Mouse (Mus musculus) embryonic facial prominence, embryonic 14.5 days (tissue): ENCODE measurements around the gene Tyrobp. TPM values are rescaled to one million over a fixed set of nuclear protein-coding genes. Genes with fewer than 3 reads are reported as not detected.

ENCODE experiments used
- ATAC-seq: fragments of 200-750 bp; cut with Nextera tagmentation; 2 replicates; pipeline ENCODE4 v1.8.0; 2017; ENCODE audit warnings: low read depth, moderate number of reproducible peaks, moderate TSS enrichment
- DNase-seq: peaks from one replicate; pipeline ENCODE4 v3.0.0-alpha.2; 2015; ENCODE audit warnings: low spot score
- H3K27ac ChIP-seq: fragments of 300-500 bp; sonication (generic); replicated peaks from 2 replicates; pipeline ENCODE4 v1.5.1; 2014; ENCODE audit warnings: low read depth, mild to moderate bottlenecking, low read length, moderate library complexity
- H3K27me3 ChIP-seq: fragments of 300-500 bp; sonication (generic); replicated peaks from 2 replicates; pipeline ENCODE4 v1.6.1; 2014; ENCODE audit warnings: low read length; ENCODE audit not compliant: control insufficient read depth, insufficient read depth
- H3K36me3 ChIP-seq: fragments of 300-500 bp; sonication (generic); 2 replicates; pipeline ENCODE4 v1.6.1; 2014; ENCODE audit warnings: low read length, mixed read lengths; ENCODE audit not compliant: control insufficient read depth, insufficient read depth
- H3K4me1 ChIP-seq: fragments of 300-500 bp; sonication (generic); 2 replicates; pipeline ENCODE4 v1.6.1; 2014; ENCODE audit warnings: antibody characterized with exemption, low read length; ENCODE audit not compliant: control insufficient read depth, insufficient read depth
- H3K4me2 ChIP-seq: fragments of 300-500 bp; sonication (generic); 2 replicates; pipeline ENCODE4 v1.6.1; 2014; ENCODE audit warnings: low read depth, mild to moderate bottlenecking, low read length, moderate library complexity, mixed read lengths
- H3K4me3 ChIP-seq: fragments of 300-500 bp; sonication (generic); 2 replicates; pipeline ENCODE4 v1.5.1; 2014; ENCODE audit warnings: low read depth, mild to moderate bottlenecking, low read length
- H3K9ac ChIP-seq: fragments of 300-500 bp; sonication (generic); 2 replicates; pipeline ENCODE4 v1.6.1; 2014; ENCODE audit warnings: low read depth, mild to moderate bottlenecking, low read length, moderate library complexity, mixed read lengths
- H3K9me3 ChIP-seq: fragments of 300-500 bp; sonication (generic); 2 replicates; pipeline ENCODE4 v1.6.1; 2016; ENCODE audit warnings: low read length; ENCODE audit not compliant: control insufficient read depth
- WGBS: fragments of 180-500 bp; shearing (Covaris S2); extraction: QIAGEN DNeasy Blood & Tissue Kit; methylation state at CpG from one replicate; pipeline ENCODE4 v1.1.7; 2014; 5-methylcytosine and 5-hydroxymethylcytosine counted together
- polyA plus RNA-seq: library from polyadenylated mRNA; unstranded; fragments of >200 nt; fragmentation: Nextera tagmentation; extraction: Ambion mirVana; gene quantifications from 2 replicates; pipeline ENCODE4 v1.2.1, GENCODE M21; 2014

Gene Tyrobp
- polyA plus RNA-seq, 1 experiment from 2014 or later, result 97.0 TPM

GRCm38 (mm10) chr7:30394871-30395270, 18.7 kb upstream of the Tyrobp start:
- no peak overlapping the region for H3K4me3 ChIP-seq
- H3K36me3 ChIP-seq, result no peaks in the 10 kb centered on the region
- WGBS, result 51% methylated on average over 2 of the region's 2 CpGs
- H3K27me3 ChIP-seq, result no peaks in the 10 kb centered on the region
- no peak for ATAC-seq
- H3K4me2 ChIP-seq, result no peak overlapping the region
- no peak overlapping the region for H3K27ac ChIP-seq
- H3K9me3 ChIP-seq, result no peaks in the 10 kb centered on the region
- no peak overlapping the region for H3K9ac ChIP-seq
- DNase-seq, result no peak
- H3K4me1 ChIP-seq, result no peaks in the 10 kb centered on the region

GRCm38 (mm10) chr7:30399671-30400070, 13.9 kb upstream of the Tyrobp start:
- Histone ChIP-seq H3K27me3 (no peaks in the 10 kb centered on the region), H3K4me2 (no peak overlapping the region), H3K27ac (no peak overlapping the region), H3K9ac (no peak overlapping the region), H3K36me3 (no peaks in the 10 kb centered on the region), H3K4me1 (no peaks in the 10 kb centered on the region), H3K9me3 (no peaks in the 10 kb centered on the region), H3K4me3 (no peak overlapping the region)
- peak; percentile 78 for DNase-seq
- ATAC-seq, result peak; percentile 57; the same call in 1 of the 2 replicates
- WGBS, result 38% methylated on average over 7 of the region's 7 CpGs

GRCm38 (mm10) chr7:30402343-30402742, 11.2 kb upstream of the Tyrobp start:
- no peak overlapping the region for H3K4me3 ChIP-seq
- no peak overlapping the region for H3K27ac ChIP-seq
- H3K4me1 ChIP-seq, result no peaks in the 10 kb centered on the region
- no peaks in the 10 kb centered on the region for H3K9me3 ChIP-seq
- no peak overlapping the region for H3K4me2 ChIP-seq
- no peak overlapping the region for H3K9ac ChIP-seq
- ATAC-seq, result no peak
- H3K27me3 ChIP-seq, result no peaks in the 10 kb centered on the region
- H3K36me3 ChIP-seq, result no peaks in the 10 kb centered on the region
- WGBS, result 69% methylated on average over 4 of the region's 4 CpGs
- DNase-seq, result no peak

- Histone ChIP-seq H3K27ac (no peak overlapping the region), H3K36me3 (no peaks in the 10 kb centered on the region), H3K9ac (no peak overlapping the region), H3K4me2 (no peak overlapping the region), H3K4me1 (no peaks in the 10 kb centered on the region), H3K4me3 (no peak overlapping the region), H3K27me3 (no peaks in the 10 kb centered on the region), H3K9me3 (no peaks in the 10 kb centered on the region)
- ATAC-seq, result no peak
- DNase-seq, result no peak
- 83% methylated on average over 3 of the region's 3 CpGs for WGBS
Measured at GRCm38 (mm10) chr7:30408639-30409038, 4.9 kb upstream of the Tyrobp start.

- Histone ChIP-seq H3K9me3 (no peaks in the 10 kb centered on the region), H3K9ac (no peak overlapping the region), H3K36me3 (no peaks in the 10 kb centered on the region), H3K4me1 (no peaks in the 10 kb centered on the region), H3K4me3 (no peak overlapping the region), H3K27ac (no peak overlapping the region), H3K4me2 (no peak overlapping the region), H3K27me3 (no peaks in the 10 kb centered on the region)
- ATAC-seq (no peak), DNase-seq (no peak)
- 79% methylated on average over 2 of the region's 2 CpGs for WGBS
Measured at GRCm38 (mm10) chr7:30409789-30410188, 3.8 kb upstream of the Tyrobp start.

GRCm38 (mm10) chr7:30411023-30411422, 2.5 kb upstream of the Tyrobp start:
- H3K4me3 ChIP-seq, result no peak overlapping the region
- H3K9ac ChIP-seq, result no peak overlapping the region
- DNase-seq, result no peak
- no peaks in the 10 kb centered on the region for H3K4me1 ChIP-seq
- no peak for ATAC-seq
- H3K27ac ChIP-seq, result no peak overlapping the region
- H3K4me2 ChIP-seq, result no peak overlapping the region
- no peaks in the 10 kb centered on the region for H3K9me3 ChIP-seq
- no peaks in the 10 kb centered on the region for H3K27me3 ChIP-seq
- WGBS, result 66% methylated on average over 3 of the region's 3 CpGs
- no peaks in the 10 kb centered on the region for H3K36me3 ChIP-seq

GRCm38 (mm10) chr7:30412735-30413147, 819 bp upstream of the Tyrobp start:
- DNase-seq, result no peak
- no peak for ATAC-seq
- no peaks in the 10 kb centered on the region for H3K9me3 ChIP-seq

GRCm38 (mm10) chr7:30417856-30418255, 4.3 kb downstream of the Tyrobp start:
- H3K4me1 ChIP-seq, result no peaks in the 10 kb centered on the region
- no peak overlapping the region for H3K4me2 ChIP-seq
- no peak overlapping the region for H3K9ac ChIP-seq
- no peak overlapping the region for H3K27ac ChIP-seq
- ATAC-seq (no peak), DNase-seq (no peak)
- H3K9me3 ChIP-seq, result peaks cover 7% of the 10 kb centered on the region; the same call in 1 of the 2 replicates
- no peaks in the 10 kb centered on the region for H3K36me3 ChIP-seq
- no peaks in the 10 kb centered on the region; the same call in 1 of the 2 replicates for H3K27me3 ChIP-seq
- WGBS, result 69% methylated on average over 9 of the region's 9 CpGs
- H3K4me3 ChIP-seq, result no peak overlapping the region

More at GRCm38 (mm10) chr7:30412735-30413147, 819 bp upstream of the Tyrobp start:
- WGBS, result 38% methylated on average over 4 of the region's 4 CpGs
- Histone ChIP-seq H3K27me3 (no peaks in the 10 kb centered on the region), H3K4me3 (no peak overlapping the region), H3K36me3 (no peaks in the 10 kb centered on the region), H3K4me1 (no peaks in the 10 kb centered on the region), H3K4me2 (no peak overlapping the region), H3K9ac (no peak overlapping the region), H3K27ac (no peak overlapping the region)
